In genomic region chr1:183946241-183946640, GRCm38 (mm10) we compare ENCODE assay signal across 19 mouse cellular contexts.
"Had no signal": no experiment of that assay in that cellular context is flagged by ENCODE, and none has a peak within 500 bp of the region (broad histone marks: within the 10 kb centered on the region; RNA-seq: fewer than 3 reads in every experiment).

No protein-coding gene starts in this region.

- H3K4me1 ChIP-seq: limb, embryonic 13.5 days; liver, embryonic 12.5 days; liver, embryonic 15.5 days; neural tube, embryonic 12.5 days; neural tube, embryonic 15.5 days had no signal

- ATAC-seq: liver, embryonic 12.5 days had no signal

- DNase-seq: kidney, adult 18-20 months; kidney, adult 9 months; kidney, postnatal 4 days; liver; lung, adult 18-20 months; lung, postnatal 10 days; lung, postnatal 36 days; midbrain, embryonic 14.5 days; thymus, adult 2 months; thymus, postnatal 14 days had no signal

- H3K4me3 ChIP-seq: limb, embryonic 10.5 days; limb, embryonic 13.5 days; liver, embryonic 12.5 days; liver, embryonic 15.5 days; lung, embryonic 15.5 days; neural tube, embryonic 12.5 days; neural tube, embryonic 15.5 days had no signal

- H3K27me3 ChIP-seq: limb, embryonic 13.5 days; liver, embryonic 12.5 days; liver, embryonic 15.5 days; lung, embryonic 15.5 days; neural tube, embryonic 12.5 days; neural tube, embryonic 15.5 days had no signal

- H3K4me2 ChIP-seq: limb, embryonic 13.5 days; liver, embryonic 12.5 days; liver, embryonic 15.5 days; lung, embryonic 15.5 days; midbrain, embryonic 11.5 days; neural tube, embryonic 12.5 days; neural tube, embryonic 15.5 days had no signal

- H3K9ac ChIP-seq: limb, embryonic 13.5 days; liver, embryonic 12.5 days; liver, embryonic 15.5 days; lung, embryonic 15.5 days; neural tube, embryonic 12.5 days; neural tube, embryonic 15.5 days had no signal

- H3K36me3 ChIP-seq: limb, embryonic 10.5 days; limb, embryonic 13.5 days; liver, embryonic 12.5 days; liver, embryonic 15.5 days; lung, embryonic 15.5 days; neural tube, embryonic 12.5 days; neural tube, embryonic 15.5 days had no signal

- H3K27ac ChIP-seq: limb, embryonic 10.5 days; limb, embryonic 13.5 days; liver, embryonic 12.5 days; liver, embryonic 15.5 days; lung, embryonic 15.5 days; neural tube, embryonic 12.5 days; neural tube, embryonic 15.5 days; stomach, postnatal 0 days had no signal

- H3K9me3 ChIP-seq: limb, embryonic 10.5 days; limb, embryonic 13.5 days; liver, embryonic 12.5 days; liver, embryonic 15.5 days; lung, embryonic 15.5 days; neural tube, embryonic 12.5 days; neural tube, embryonic 15.5 days had no signal
